Mouse (Mus musculus): Measurements from ENCODE around the gene Kifc3. TPM values are rescaled to one million over a fixed set of nuclear protein-coding genes. Genes with fewer than 3 reads are reported as not detected.

Gene Kifc3
- 33.4 and 41.1 TPM in 2 replicates for polyA plus RNA-seq (2012; rRNA removed; ENCODE audit: low replicate concordance)

GRCm38 (mm10) chr8:95202649-95203275 is at the start of gene Kifc3:
Gene Kifc3, minus strand, starts transcription at chr8:95202812.

GRCm38 (mm10) chr8:95080381-95081341 is 122.0 kb downstream of the Kifc3 start, which contains the start of gene Katnb1:
Gene Katnb1, plus strand, starts transcription at chr8:95081186.

GRCm38 (mm10) chr8:95054927-95055510 is 147.6 kb downstream of the Kifc3 start, which contains the start of gene Drc7:
Gene Drc7, plus strand, starts transcription at chr8:95055103.

Other genes with a start within 250 kb of the Kifc3 start
- gene Adgrg1, start 228.1 kb downstream of the Kifc3 start, polyA plus RNA-seq (2012; rRNA removed; ENCODE audit: low replicate concordance) = 107 and 240 TPM in 2 replicates
- 4.5 and 10.2 TPM in 2 replicates for gene Adgrg3, start 185.1 kb downstream of the Kifc3 start, polyA plus RNA-seq (2012; rRNA removed; ENCODE audit: low replicate concordance)
- gene Drc7, start 147.7 kb downstream of the Kifc3 start, polyA plus RNA-seq (2012; rRNA removed; ENCODE audit: low replicate concordance) = not detected in 2 replicates
- 17.3 and 27.8 TPM in 2 replicates for gene Katnb1, start 121.6 kb downstream of the Kifc3 start, polyA plus RNA-seq (2012; rRNA removed; ENCODE audit: low replicate concordance)
- 1.7 and 2.9 TPM in 2 replicates for gene Cngb1, start 103.8 kb upstream of the Kifc3 start, polyA plus RNA-seq (2012; rRNA removed; ENCODE audit: low replicate concordance)
- gene Tepp, start 107.8 kb upstream of the Kifc3 start, polyA plus RNA-seq (2012; rRNA removed; ENCODE audit: low replicate concordance) = not detected in 2 replicates
- 6.8 and 14.3 TPM in 2 replicates for gene Zfp319, start 129.1 kb upstream of the Kifc3 start, polyA plus RNA-seq (2012; rRNA removed; ENCODE audit: low replicate concordance)
- gene Usb1, start 129.5 kb upstream of the Kifc3 start, polyA plus RNA-seq (2012; rRNA removed; ENCODE audit: low replicate concordance) = 25.8 and 38.7 TPM in 2 replicates
- gene Mmp15, start 149.5 kb upstream of the Kifc3 start, polyA plus RNA-seq (2012; rRNA removed; ENCODE audit: low replicate concordance) = 18.3 and 30.4 TPM in 2 replicates
- 38.8 and 85.9 TPM in 2 replicates for gene Cfap20, start 232.1 kb upstream of the Kifc3 start, polyA plus RNA-seq (2012; rRNA removed; ENCODE audit: low replicate concordance)

Measured in subcutaneous adipose tissue, adult 2 months (tissue).